In genomic region chr4:156108606-156109546, GRCm38 (mm10) we compare ENCODE assay signal across 9 mouse cellular contexts. TPM values are rescaled to one million over a fixed set of nuclear protein-coding genes. Genes with fewer than 3 reads are reported as not detected.
DNase-seq lines count a peak whose midpoint lies in the region; ATAC-seq and TF ChIP-seq lines count a peak whose summit lies in the region.
"Had no signal": no experiment of that assay in that cellular context is flagged by ENCODE, and none has a peak within 500 bp of the region (broad histone marks: within the 10 kb centered on the region; RNA-seq: fewer than 3 reads in every experiment).

No protein-coding gene starts in this region.

- H3K4me3 ChIP-seq in ES-E14 (ENCODE audit: insufficient read depth in 1 of 2, low read depth in 1 of 2, low read length in 2 of 2, poor library complexity in 1 of 2, severe bottlenecking in 1 of 2): peak overlapping the region; percentile 49 to 62
- peak overlapping the region; percentile 87 for H3K4me3 ChIP-seq in embryonic facial prominence, embryonic 11.5 days (ENCODE audit: low read depth, low read length)
- H3K4me3 ChIP-seq in heart, embryonic 12.5 days: peak overlapping the region; percentile 89
- H3K4me3 ChIP-seq in kidney, postnatal 0 days (replicated peaks; ENCODE audit: low read depth, low read length): peak overlapping the region; percentile 80

- H3K9ac ChIP-seq in ES-E14 (ENCODE audit: insufficient read depth, low read depth, low read length, poor library complexity, severe bottlenecking): peak overlapping the region; percentile 77
- H3K9ac ChIP-seq in embryonic facial prominence, embryonic 11.5 days (replicated peaks; ENCODE audit: low read length): peak overlapping the region; percentile 68
- peak overlapping the region; percentile 68 for H3K9ac ChIP-seq in heart, embryonic 12.5 days
- peak overlapping the region; percentile 43 for H3K9ac ChIP-seq in kidney, postnatal 0 days (ENCODE audit: low read depth, low read length)

- no peaks in the 10 kb centered on the region; the same call in 1 of the 2 replicates for H3K36me3 ChIP-seq in ES-E14 (ENCODE audit: control insufficient read depth, insufficient read depth, low read length, poor library complexity, severe bottlenecking)
- H3K36me3 ChIP-seq in embryonic facial prominence, embryonic 11.5 days (replicated peaks; ENCODE audit: control insufficient read depth, insufficient read depth, low read depth, low read length): no peaks in the 10 kb centered on the region
- no peaks in the 10 kb centered on the region for H3K36me3 ChIP-seq in heart, embryonic 12.5 days
- no peaks in the 10 kb centered on the region for H3K36me3 ChIP-seq in kidney, postnatal 0 days (ENCODE audit: insufficient read depth, low read length)

- peak; percentile 43 for TF ChIP-seq CTCF in kidney, postnatal 0 days (IDR thresholded peaks at IDR 0.05; ENCODE audit: low read depth)

- H3K4me2 ChIP-seq in embryonic facial prominence, embryonic 11.5 days (ENCODE audit: low read depth, low read length): peak overlapping the region; percentile 48
- peak overlapping the region; percentile 65 for H3K4me2 ChIP-seq in heart, embryonic 12.5 days
- H3K4me2 ChIP-seq in kidney, postnatal 0 days (ENCODE audit: low read length): peak overlapping the region; percentile 77

- 22% methylated on average over 12 of the region's 13 CpGs for WGBS in embryonic facial prominence, embryonic 11.5 days
- WGBS in heart, embryonic 12.5 days: 26% methylated on average over 13 of the region's 13 CpGs
- 15% methylated on average over 12 of the region's 13 CpGs for WGBS in kidney, postnatal 0 days

- no peaks in the 10 kb centered on the region for H3K27me3 ChIP-seq in embryonic facial prominence, embryonic 11.5 days (ENCODE audit: control insufficient read depth, insufficient read depth, low read length)
- H3K27me3 ChIP-seq in heart, embryonic 12.5 days (replicated peaks): no peaks in the 10 kb centered on the region
- no peaks in the 10 kb centered on the region for H3K27me3 ChIP-seq in kidney, postnatal 0 days (ENCODE audit: insufficient read depth, low read length)

- no peaks in the 10 kb centered on the region for H3K9me3 ChIP-seq in ES-E14 (ENCODE audit: control insufficient read depth, insufficient read depth, low read depth, low read length)
- H3K9me3 ChIP-seq in embryonic facial prominence, embryonic 11.5 days (replicated peaks; ENCODE audit: control insufficient read depth, low read length): no peaks in the 10 kb centered on the region
- H3K9me3 ChIP-seq in heart, embryonic 12.5 days (replicated peaks): no peaks in the 10 kb centered on the region
- no peaks in the 10 kb centered on the region for H3K9me3 ChIP-seq in kidney, postnatal 0 days (replicated peaks; ENCODE audit: low read length)

- H3K4me1 ChIP-seq in ES-E14 (ENCODE audit: control insufficient read depth in 2 of 2, insufficient read depth in 2 of 2, low read length in 2 of 2, poor library complexity in 1 of 2): peaks cover 0 to 2% of the 10 kb centered on the region in 2 experiments; a peak in 1 of 4 replicates
- H3K4me1 ChIP-seq in embryonic facial prominence, embryonic 11.5 days (ENCODE audit: control insufficient read depth, insufficient read depth, low read length): no peaks in the 10 kb centered on the region
- H3K4me1 ChIP-seq in heart, embryonic 12.5 days (replicated peaks): peaks cover 19% of the 10 kb centered on the region
- H3K4me1 ChIP-seq in kidney, postnatal 0 days (replicated peaks; ENCODE audit: insufficient read depth, low read length): no peaks in the 10 kb centered on the region

- in situ Hi-C loops in ES-E14 (cut with MboI; ENCODE audit: low sequenced_read_pairs in 2 of 2, unreplicated experiment in 2 of 2): no loop called here

- peak overlapping the region; percentile 35 for H3K27ac ChIP-seq in ES-E14 (ENCODE audit: insufficient read depth, low read depth, low read length, poor library complexity, severe bottlenecking)
- peak overlapping the region; percentile 52; the same call in 1 of the 2 replicates for H3K27ac ChIP-seq in embryonic facial prominence, embryonic 11.5 days (replicated peaks; ENCODE audit: low read depth, low read length)
- peak overlapping the region; percentile 68 for H3K27ac ChIP-seq in heart, embryonic 12.5 days (ENCODE audit: poor library complexity, severe bottlenecking)
- H3K27ac ChIP-seq in kidney, postnatal 0 days: peak overlapping the region; percentile 90

- peak; percentile 54 for DNase-seq in ES-E14 (ENCODE audit: low read depth, low spot score)
- peak; percentile 69 for DNase-seq in adrenal gland, postnatal 10 days
- DNase-seq in embryonic facial prominence, embryonic 11.5 days (ENCODE audit: low spot score): peak; percentile 76
- DNase-seq in kidney, postnatal 0 days (ENCODE audit: low spot score): peak; percentile 92
- peak; percentile 88 for DNase-seq in lung, postnatal 10 days
- peak; percentile 9 for DNase-seq in retina, postnatal 7 days (ENCODE audit: low read depth, low spot score)
- no peak for DNase-seq in frontal cortex, postnatal 25 days (ENCODE audit: low spot score in 2 of 2)

- ATAC-seq in embryonic facial prominence, embryonic 11.5 days (replicated peaks; ENCODE audit: insufficient number of reproducible peaks, low FRiP score, low TSS enrichment, low read depth): peak; percentile 45
- peak; percentile 56; the same call in 1 of the 2 replicates for ATAC-seq in heart, embryonic 12.5 days (ENCODE audit: insufficient number of reproducible peaks, low FRiP score)
- ATAC-seq in kidney, postnatal 0 days (replicated peaks; ENCODE audit: low FRiP score, low read depth): peak; percentile 29

TF ChIP-seq in ES-E14, 5 proteins besides CTCF, POLR2A, EP300 and RAD21:
- TF ChIP-seq ZNF384 (IDR thresholded peaks at IDR 0.05; ENCODE audit: low read depth, low read length) (no peak; the same call in 1 of the 2 replicates), CHD2 (IDR thresholded peaks at IDR 0.05; ENCODE audit: low read depth, low read length) (no peak), MAFK (IDR thresholded peaks at IDR 0.05; ENCODE audit: insufficient read depth, low read depth, low read length) (no peak), ZC3H11A (IDR thresholded peaks at IDR 0.05; ENCODE audit: borderline replicate concordance, low read depth, low read length) (no peak), HCFC1 (IDR thresholded peaks at IDR 0.05; ENCODE audit: borderline replicate concordance, insufficient read depth, low read length) (no peak)

RNA-seq across cellular contexts. Expression of gene 9430015G10Rik, which starts 0.9 kb away (rescaled TPM):
- total RNA-seq in ES-E14 (2012; rRNA removed): 83.4 and 131 TPM in 2 replicates
- 10 to 100 TPM; 10.6 to 13.8 TPM for total RNA-seq in adrenal gland, postnatal 10 days (2021)
- 47.4 and 48.7 TPM in 2 replicates for polyA plus RNA-seq in embryonic facial prominence, embryonic 11.5 days (2014; fragmentation: Nextera tagmentation; extraction: Ambion mirVana)
- polyA plus RNA-seq in heart, embryonic 12.5 days (2016; fragmentation: Nextera tagmentation; extraction: Ambion mirVana): 22.1 and 23.7 TPM in 2 replicates
- polyA plus RNA-seq in kidney, postnatal 0 days (2015; fragmentation: Nextera tagmentation; extraction: Ambion mirVana): 11.8 and 15.3 TPM in 2 replicates

RNA-seq across cellular contexts. Expression of gene Rnf223, which starts 21.4 kb away (rescaled TPM):
- total RNA-seq in ES-E14 (2012; rRNA removed): 1.7 and 2.2 TPM in 2 replicates
- under 1 TPM; 0.09 to 0.15 TPM for total RNA-seq in adrenal gland, postnatal 10 days (2021)
- polyA plus RNA-seq in embryonic facial prominence, embryonic 11.5 days (2014; fragmentation: Nextera tagmentation; extraction: Ambion mirVana): 0.38 and 0.43 TPM in 2 replicates
- 0.28 and 0.33 TPM in 2 replicates for polyA plus RNA-seq in heart, embryonic 12.5 days (2016; fragmentation: Nextera tagmentation; extraction: Ambion mirVana)
- polyA plus RNA-seq in kidney, postnatal 0 days (2015; fragmentation: Nextera tagmentation; extraction: Ambion mirVana): 0.17 and 0.27 TPM in 2 replicates

RNA-seq across cellular contexts. Expression of gene Ttll10, which starts 49.7 kb away (rescaled TPM):
- total RNA-seq in ES-E14 (2012; rRNA removed): 0.22 and 0.37 TPM in 2 replicates
- total RNA-seq in adrenal gland, postnatal 10 days (2021): under 1 TPM; 0.27 to 0.67 TPM
- 0.38 and 0.78 TPM in 2 replicates for polyA plus RNA-seq in embryonic facial prominence, embryonic 11.5 days (2014; fragmentation: Nextera tagmentation; extraction: Ambion mirVana)
- 0.14 and 0.24 TPM in 2 replicates for polyA plus RNA-seq in heart, embryonic 12.5 days (2016; fragmentation: Nextera tagmentation; extraction: Ambion mirVana)
- polyA plus RNA-seq in kidney, postnatal 0 days (2015; fragmentation: Nextera tagmentation; extraction: Ambion mirVana): 5.6 and 6.0 TPM in 2 replicates
- total RNA-seq: neutrophil, adult 5-6 weeks had no signal

Comparison
In these comparisons a context has a peak if more than half of its experiments do, and no peak if none do; other contexts are left out.
1. DNase-seq: peak in ES-E14 (single experiment), adrenal gland, postnatal 10 days (single experiment), embryonic facial prominence, embryonic 11.5 days (single experiment), kidney, postnatal 0 days (single experiment), lung, postnatal 10 days (single experiment) and retina, postnatal 7 days (single experiment); none in frontal cortex, postnatal 25 days (0 of 2).
2. H3K27ac ChIP-seq: peak in every context shown above with its lines; median percentile 90 in kidney, postnatal 0 days; 68 in heart, embryonic 12.5 days; 52 in embryonic facial prominence, embryonic 11.5 days; 35 in ES-E14.
3. Peak in every context shown above with its lines, with median percentiles within 50 percentile points of each other: H3K4me3 ChIP-seq, H3K9ac ChIP-seq, ATAC-seq and H3K4me2 ChIP-seq.